Mouse (Mus musculus) limb, embryonic 12.5 days (tissue): ENCODE data around the gene Ptdss2. TPM values are rescaled to one million over a fixed set of nuclear protein-coding genes. Genes with fewer than 3 reads are reported as not detected.
A peak's percentile ranks its signal among the peaks of the same experiment; 100 is the strongest.

Experiments used
- ATAC-seq: fragments of 200-750 bp; cut with Nextera tagmentation; 2 replicates; pipeline ENCODE4 v1.8.0; 2017; ENCODE audit warnings: low read depth, moderate TSS enrichment; ENCODE audit not compliant: insufficient number of reproducible peaks, insufficient read depth, low FRiP score, low TSS enrichment
- H3K27ac ChIP-seq: fragments of 300-500 bp; sonication (generic); 2 replicates; pipeline ENCODE4 v1.5.1; 2016; ENCODE audit warnings: mild to moderate bottlenecking, moderate library complexity
- H3K27me3 ChIP-seq: fragments of 300-500 bp; sonication (generic); 2 replicates; pipeline ENCODE4 v1.6.1; 2016; ENCODE audit warnings: mild to moderate bottlenecking, moderate library complexity
- H3K36me3 ChIP-seq: fragments of 300-500 bp; sonication (generic); 2 replicates; pipeline ENCODE4 v1.6.1; 2016; ENCODE audit warnings: mild to moderate bottlenecking, moderate library complexity
- H3K4me1 ChIP-seq: fragments of 300-500 bp; sonication (generic); replicated peaks from 2 replicates; pipeline ENCODE4 v1.6.1; 2016
- H3K4me2 ChIP-seq: fragments of 300-500 bp; sonication (generic); 2 replicates; pipeline ENCODE4 v1.6.1; 2016; ENCODE audit warnings: mild to moderate bottlenecking, moderate library complexity
- H3K4me3 ChIP-seq: fragments of 300-500 bp; sonication (generic); replicated peaks from 2 replicates; pipeline ENCODE4 v1.5.1; 2016; ENCODE audit warnings: mild to moderate bottlenecking
- H3K9ac ChIP-seq: fragments of 300-500 bp; sonication (generic); replicated peaks from 2 replicates; pipeline ENCODE4 v1.6.1; 2016; ENCODE audit warnings: mild to moderate bottlenecking, moderate library complexity
- H3K9me3 ChIP-seq: fragments of 300-500 bp; sonication (generic); 2 replicates; pipeline ENCODE4 v1.6.1; 2016; ENCODE audit warnings: mild to moderate bottlenecking, moderate library complexity
- WGBS: fragments of 180-500 bp; shearing (Covaris S2); methylation state at CpG from one replicate; pipeline ENCODE4 v1.1.7; 2016; 5-methylcytosine and 5-hydroxymethylcytosine counted together
- polyA plus RNA-seq: library from polyadenylated mRNA; unstranded; fragments of >200 nt; fragmentation: Nextera tagmentation; extraction: Ambion mirVana; gene quantifications from 2 replicates; pipeline ENCODE4 v1.2.1, GENCODE M21; 2016

The Ptdss2 gene
- polyA plus RNA-seq, 1 experiment from 2014 or later: 76.0 TPM

DNA sequence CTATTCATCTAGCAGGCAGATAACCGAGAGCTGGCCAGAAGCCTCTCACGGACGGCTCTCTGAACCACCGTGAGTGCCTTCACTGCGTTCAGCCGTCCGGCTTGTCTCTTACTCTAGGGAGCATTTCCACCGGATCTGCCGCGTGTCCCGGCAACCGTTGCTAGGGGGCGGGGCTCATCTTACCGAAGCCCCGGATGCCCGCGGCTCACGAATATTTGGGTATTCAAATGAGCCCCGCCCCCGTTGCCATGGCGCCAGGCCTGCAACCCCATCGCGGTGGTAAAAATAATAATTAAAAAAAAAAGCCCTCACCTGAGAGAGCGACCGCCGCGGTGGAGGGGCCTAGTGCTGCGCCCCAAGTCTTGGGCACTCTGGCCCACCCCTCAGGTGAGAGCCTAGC, 72.6 kb downstream of the Ptdss2 start:
- Histone ChIP-seq H3K27me3 (no peaks in the 10 kb centered on the region), H3K9ac (peak overlapping the region; percentile 57), H3K36me3 (peaks cover 46% of the 10 kb centered on the region), H3K27ac (peak overlapping the region; percentile 85), H3K4me2 (peak overlapping the region; percentile 97), H3K4me1 (peaks cover 20% of the 10 kb centered on the region), H3K4me3 (peak overlapping the region; percentile 92), H3K9me3 (no peaks in the 10 kb centered on the region)
- under 1% methylated on average over 28 of the region's 28 CpGs for WGBS
- ATAC-seq: 0 out of 2 replicates have a peak, but pooled peaks have one; percentile 9

DNA sequence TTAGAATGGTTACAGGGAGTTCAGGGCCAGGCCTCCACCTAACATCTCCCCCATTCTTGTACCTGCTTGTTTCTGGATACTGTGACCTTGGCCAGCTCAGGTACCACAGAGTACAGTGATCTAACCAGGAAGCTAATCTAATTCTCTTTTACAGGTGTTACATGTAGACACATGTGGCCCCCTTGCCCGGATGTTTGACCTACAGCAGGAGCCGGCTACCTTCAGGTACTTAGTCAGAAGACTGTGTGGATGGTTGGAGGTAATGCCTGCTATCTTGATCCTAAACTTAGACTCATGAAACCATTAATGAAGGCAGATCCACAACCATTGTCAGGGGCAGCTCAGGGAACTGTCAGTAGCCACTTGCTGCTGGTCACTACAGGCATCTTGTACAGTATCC, 73.6 kb downstream of the Ptdss2 start:
- no peak overlapping the region for H3K27ac ChIP-seq
- H3K27me3 ChIP-seq: no peaks in the 10 kb centered on the region
- H3K9me3 ChIP-seq: no peaks in the 10 kb centered on the region
- H3K4me3 ChIP-seq: peak overlapping the region; percentile 92; the same call in 1 of the 2 replicates
- H3K36me3 ChIP-seq: peaks cover 40% of the 10 kb centered on the region
- peak overlapping the region; percentile 97 for H3K4me2 ChIP-seq
- H3K4me1 ChIP-seq: peaks cover 20% of the 10 kb centered on the region
- 93% methylated on average over 2 of the region's 2 CpGs for WGBS
- ATAC-seq: no peak
- no peak overlapping the region for H3K9ac ChIP-seq

DNA sequence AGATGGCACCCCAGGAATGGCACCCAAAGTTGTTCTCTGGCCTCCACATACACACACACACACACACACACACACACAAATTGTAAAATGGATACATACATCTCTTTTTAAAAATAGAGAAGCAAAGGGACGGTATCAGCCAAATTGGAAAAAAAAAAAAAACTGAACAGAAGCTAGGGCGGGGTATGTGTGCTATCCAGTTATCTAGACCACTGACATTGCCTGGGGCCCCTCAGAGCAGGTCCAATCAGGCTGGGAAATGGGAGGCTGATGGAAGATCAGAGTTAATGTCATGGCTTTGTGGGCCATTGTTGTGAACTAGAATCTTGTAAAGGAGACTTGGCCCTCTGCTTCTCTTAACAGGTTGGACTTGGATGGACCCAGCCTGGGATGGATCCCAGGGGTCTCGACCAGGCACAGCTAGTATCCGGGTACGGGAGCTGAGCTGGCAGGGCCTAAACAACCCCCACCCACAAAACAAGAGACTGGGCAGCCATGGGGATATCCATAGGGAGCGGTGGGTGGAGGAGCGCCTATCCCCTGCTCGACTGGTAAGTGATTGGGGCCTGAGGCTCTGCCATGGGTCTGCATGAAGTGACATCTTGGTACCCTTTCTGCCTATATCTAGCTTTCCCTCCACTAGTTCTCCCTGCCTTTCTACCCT, 74.6 kb downstream of the Ptdss2 start:
- no peak for ATAC-seq
- 91% methylated on average over 8 of the region's 8 CpGs for WGBS
- Histone ChIP-seq H3K9ac (no peak overlapping the region), H3K4me3 (no peak overlapping the region), H3K36me3 (peaks cover 30% of the 10 kb centered on the region), H3K4me1 (peaks cover 20% of the 10 kb centered on the region), H3K9me3 (no peaks in the 10 kb centered on the region), H3K27me3 (no peaks in the 10 kb centered on the region), H3K27ac (no peak overlapping the region), H3K4me2 (no peak overlapping the region)

DNA sequence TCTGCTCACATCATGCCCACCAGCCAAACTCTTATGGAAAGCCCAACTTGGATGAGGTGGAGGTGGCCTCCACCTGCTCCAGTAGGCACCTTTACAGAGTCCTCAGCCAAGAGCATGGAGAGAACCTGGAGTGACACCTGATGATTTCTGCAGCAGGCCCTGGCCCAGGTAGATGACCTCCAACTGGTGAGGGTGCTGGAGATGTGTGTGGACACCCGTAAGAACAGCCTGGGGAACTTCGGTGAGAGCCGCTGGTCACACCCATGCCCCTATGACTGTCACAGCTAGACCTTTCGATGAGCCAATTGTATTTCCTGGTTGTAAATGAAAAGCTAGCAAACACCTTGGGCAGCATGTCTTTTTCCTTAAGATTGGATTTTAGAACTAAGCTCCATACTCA, 75.9 kb downstream of the Ptdss2 start:
- Histone ChIP-seq H3K9me3 (no peaks in the 10 kb centered on the region), H3K27me3 (no peaks in the 10 kb centered on the region), H3K27ac (no peak overlapping the region), H3K4me2 (no peak overlapping the region), H3K36me3 (peaks cover 24% of the 10 kb centered on the region; the same call in 1 of the 2 replicates), H3K9ac (no peak overlapping the region), H3K4me3 (no peak overlapping the region), H3K4me1 (peaks cover 8% of the 10 kb centered on the region)
- ATAC-seq: no peak
- 91% methylated on average over 4 of the region's 4 CpGs for WGBS

DNA sequence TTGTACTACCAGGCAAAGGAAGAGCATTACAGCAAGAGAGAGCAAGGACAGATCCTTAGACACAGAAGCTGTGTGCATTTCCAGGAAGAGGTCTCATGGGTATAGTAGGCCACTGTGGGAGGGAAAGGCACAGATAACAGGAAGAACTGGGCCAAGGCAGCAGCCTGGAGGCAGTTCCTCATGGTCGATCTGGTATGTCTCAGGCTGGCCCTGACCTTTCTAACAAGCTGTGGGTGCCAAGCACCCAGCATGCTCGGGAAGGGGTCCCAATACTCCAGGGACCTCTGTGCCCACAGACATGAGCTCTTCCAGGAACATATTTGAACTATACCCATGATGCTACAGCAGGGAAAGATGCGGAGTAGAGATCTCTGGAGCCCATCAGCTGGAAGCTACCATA, 82.4 kb downstream of the Ptdss2 start:
- peaks cover 11% of the 10 kb centered on the region; the same call in 1 of the 2 replicates for H3K36me3 ChIP-seq
- H3K27ac ChIP-seq: no peak overlapping the region
- no peaks in the 10 kb centered on the region for H3K27me3 ChIP-seq
- H3K4me3 ChIP-seq: no peak overlapping the region
- 67% methylated on average over 3 of the region's 3 CpGs for WGBS
- H3K9ac ChIP-seq: no peak overlapping the region
- no peaks in the 10 kb centered on the region for H3K4me1 ChIP-seq
- no peak for ATAC-seq
- H3K4me2 ChIP-seq: no peak overlapping the region
- H3K9me3 ChIP-seq: no peaks in the 10 kb centered on the region

DNA sequence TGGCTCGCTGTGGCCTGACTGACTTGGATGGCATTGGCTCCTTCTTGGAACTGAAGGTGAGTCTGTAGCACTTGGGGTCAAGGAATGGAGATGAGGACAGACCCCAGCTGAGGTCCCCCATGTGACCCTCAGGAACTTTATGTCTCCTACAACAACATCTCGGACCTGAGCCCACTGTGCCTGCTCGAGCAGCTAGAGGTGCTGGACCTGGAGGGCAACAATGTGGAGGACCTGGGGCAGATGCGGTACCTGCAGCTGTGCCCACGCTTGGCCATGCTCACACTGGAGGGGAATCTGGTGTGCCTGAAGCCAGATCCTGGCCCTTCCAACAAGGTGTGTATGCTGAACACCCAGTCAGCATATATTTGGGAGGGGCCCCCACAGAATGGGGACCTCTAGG, 83.3 kb downstream of the Ptdss2 start:
- Histone ChIP-seq H3K27me3 (no peaks in the 10 kb centered on the region), H3K27ac (no peak overlapping the region), H3K9ac (no peak overlapping the region), H3K4me3 (no peak overlapping the region), H3K4me2 (no peak overlapping the region), H3K36me3 (peaks cover 6% of the 10 kb centered on the region; the same call in 1 of the 2 replicates), H3K9me3 (no peaks in the 10 kb centered on the region), H3K4me1 (no peaks in the 10 kb centered on the region)
- 86% methylated on average over 5 of the region's 5 CpGs for WGBS
- ATAC-seq: no peak

DNA sequence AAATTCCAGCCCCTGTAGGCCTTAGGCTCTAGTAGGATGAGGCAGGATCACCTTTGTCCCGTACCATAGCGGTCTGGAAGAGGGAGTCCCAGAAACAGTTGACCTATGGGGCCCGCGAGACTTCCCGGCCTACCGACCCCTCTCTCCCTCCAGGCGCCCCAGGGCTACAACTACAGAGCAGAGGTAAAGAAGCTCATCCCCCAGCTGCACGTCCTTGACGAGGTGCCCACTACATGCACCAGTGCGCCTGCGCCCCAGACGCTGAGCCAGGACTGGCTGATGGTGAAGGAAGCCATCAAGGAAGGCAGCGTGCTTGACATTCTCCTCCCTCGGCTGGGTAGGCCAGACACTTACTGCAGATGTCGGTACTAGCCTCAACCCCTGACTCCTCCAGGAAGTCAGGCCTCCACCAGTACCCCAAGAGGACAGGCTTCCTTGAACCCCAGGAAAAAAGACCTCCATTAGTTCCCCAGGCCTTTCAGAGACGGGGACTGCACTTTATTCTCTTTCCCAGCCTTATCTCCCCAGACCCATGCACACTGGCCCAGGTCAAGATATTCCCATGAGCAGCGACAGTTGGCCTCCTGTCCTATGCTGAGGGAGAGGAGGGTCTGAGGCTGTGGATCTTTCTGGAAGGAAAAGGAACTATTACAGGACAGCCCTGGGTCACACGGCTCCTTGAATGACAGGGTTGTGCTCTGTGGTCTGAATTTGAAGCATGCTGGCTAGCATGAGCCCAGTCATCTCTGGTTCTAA, 84.2 kb downstream of the Ptdss2 start:
- 91% methylated on average over 18 of the region's 18 CpGs for WGBS
- Histone ChIP-seq H3K9ac (no peak overlapping the region), H3K27me3 (no peaks in the 10 kb centered on the region), H3K36me3 (peaks cover 9% of the 10 kb centered on the region; the same call in 1 of the 2 replicates), H3K4me1 (no peaks in the 10 kb centered on the region), H3K4me2 (no peak overlapping the region), H3K4me3 (no peak overlapping the region), H3K27ac (no peak overlapping the region), H3K9me3 (no peaks in the 10 kb centered on the region)
- no peak for ATAC-seq

Other genes with a start within 250 kb of the Ptdss2 start
- gene Psmd13, start 240.4 kb upstream of the Ptdss2 start, polyA plus RNA-seq: 271 and 302 TPM in 2 replicates
- gene Sirt3, start 240.1 kb upstream of the Ptdss2 start, polyA plus RNA-seq: 28.3 and 29.9 TPM in 2 replicates
- gene Cox8b, start 221.9 kb upstream of the Ptdss2 start, polyA plus RNA-seq: 1.9 and 2.7 TPM in 2 replicates
- gene Nlrp6, start 201.5 kb upstream of the Ptdss2 start, polyA plus RNA-seq: not detected in 2 replicates
- gene Pgghg, start 181.0 kb upstream of the Ptdss2 start, polyA plus RNA-seq: 18.9 and 21.5 TPM in 2 replicates
- 5.6 and 6.1 TPM in 2 replicates for gene Ifitm5, start 172.1 kb upstream of the Ptdss2 start, polyA plus RNA-seq
- not detected in 2 replicates for gene Gm45717, start 166.4 kb upstream of the Ptdss2 start, polyA plus RNA-seq
- 941 and 1,046 TPM in 2 replicates for gene Ifitm2, start 166.4 kb upstream of the Ptdss2 start, polyA plus RNA-seq
- gene Ifitm1, start 155.2 kb upstream of the Ptdss2 start, polyA plus RNA-seq: 77.8 and 78.8 TPM in 2 replicates
- gene Ifitm3, start 111.6 kb upstream of the Ptdss2 start, polyA plus RNA-seq: 56.5 and 68.6 TPM in 2 replicates
- not detected in 2 replicates for gene Ifitm6, start 104.5 kb upstream of the Ptdss2 start, polyA plus RNA-seq
- gene Gm17387, start 93.3 kb upstream of the Ptdss2 start, polyA plus RNA-seq: not detected in 2 replicates
- gene B4galnt4, start 61.3 kb upstream of the Ptdss2 start, polyA plus RNA-seq: 37.3 and 40.1 TPM in 2 replicates
- gene Pkp3, start 44.2 kb upstream of the Ptdss2 start, polyA plus RNA-seq: 14.6 and 14.9 TPM in 2 replicates
- 2.2 and 2.5 TPM in 2 replicates for gene Sigirr, start 21.8 kb upstream of the Ptdss2 start, polyA plus RNA-seq
- 1.6 and 2.0 TPM in 2 replicates for gene Ano9, start 4.6 kb upstream of the Ptdss2 start, polyA plus RNA-seq
- gene Rnh1, start 50.5 kb downstream of the Ptdss2 start, polyA plus RNA-seq: 88.5 and 91.5 TPM in 2 replicates
- gene Hras, start 71.6 kb downstream of the Ptdss2 start, polyA plus RNA-seq: 95.3 and 98.1 TPM in 2 replicates
- gene Lrrc56, start 71.8 kb downstream of the Ptdss2 start, polyA plus RNA-seq: 17.0 and 19.0 TPM in 2 replicates
- 4.2 and 5.2 TPM in 2 replicates for gene Lmntd2, start 91.7 kb downstream of the Ptdss2 start, polyA plus RNA-seq
- gene Rassf7, start 93.5 kb downstream of the Ptdss2 start, polyA plus RNA-seq: 39.1 and 43.7 TPM in 2 replicates
- gene Phrf1, start 106.4 kb downstream of the Ptdss2 start, polyA plus RNA-seq: 95.8 and 102 TPM in 2 replicates
- 0.51 and 1.0 TPM in 2 replicates for gene Irf7, start 144.1 kb downstream of the Ptdss2 start, polyA plus RNA-seq
- not detected in 2 replicates for gene Cdhr5, start 154.4 kb downstream of the Ptdss2 start, polyA plus RNA-seq
- 10.5 and 11.4 TPM in 2 replicates for gene Sct, start 156.8 kb downstream of the Ptdss2 start, polyA plus RNA-seq
- gene Drd4, start 169.6 kb downstream of the Ptdss2 start, polyA plus RNA-seq: 1.6 TPM in 2 replicates
- gene Deaf1, start 205.3 kb downstream of the Ptdss2 start, polyA plus RNA-seq: 61.8 and 66.5 TPM in 2 replicates
- 50.7 and 52.0 TPM in 2 replicates for gene Tmem80, start 205.4 kb downstream of the Ptdss2 start, polyA plus RNA-seq
- gene Eps8l2, start 216.5 kb downstream of the Ptdss2 start, polyA plus RNA-seq: 5.1 and 6.3 TPM in 2 replicates